Mouse (Mus musculus) frontal cortex, adult 2 months (tissue): ENCODE data around the gene Cdkn1c. TPM values are rescaled to one million over a fixed set of nuclear protein-coding genes. Genes with fewer than 3 reads are reported as not detected.

Source experiments
- DNase-seq, 2 experiments: peaks; one replicate each; pipeline ENCODE4 v3.0.0; 2022; ENCODE audit warnings: low spot score in 1 of 2; ENCODE audit errors: extremely low spot score in 1 of 2
- polyA plus RNA-seq: library from polyadenylated mRNA; depleted of rRNA; stranded (reverse); fragments of >200 nt; gene quantifications from 2 replicates; pipeline ENCODE4 v1.2.3, GENCODE M21; 2012

Gene Cdkn1c
- polyA plus RNA-seq, 1 experiment, result 10.3 TPM

- DNase-seq, result no peak
These were observed 14.0 kb upstream of the Cdkn1c start for GRCm38 (mm10) chr7:143474811-143475210.

GRCm38 (mm10) chr7:143473347-143474101, 12.7 kb upstream of the Cdkn1c start, which contains the start of gene Slc22a18:
Gene Slc22a18, plus strand, starts transcription at chr7:143473736.
- no peak for DNase-seq

GRCm38 (mm10) chr7:143469946-143470345, 9.1 kb upstream of the Cdkn1c start:
- DNase-seq, result peak in 1 of 2 experiments; percentile 82

GRCm38 (mm10) chr7:143467714-143468113, 6.9 kb upstream of the Cdkn1c start:
- DNase-seq, result no peak

- DNase-seq, result peak in 1 of 2 experiments; percentile 89
These were observed 5.3 kb upstream of the Cdkn1c start for GRCm38 (mm10) chr7:143466099-143466677.

- DNase-seq, result no peak
These were observed 4.1 kb upstream of the Cdkn1c start for GRCm38 (mm10) chr7:143464811-143465560.

GRCm38 (mm10) chr7:143463865-143464415, 3.1 kb upstream of the Cdkn1c start:
- peak in 1 of 2 experiments; percentile 78 for DNase-seq

GRCm38 (mm10) chr7:143462516-143462915, 1.7 kb upstream of the Cdkn1c start:
- DNase-seq, result no peak

GRCm38 (mm10) chr7:143461920-143462319, 1.1 kb upstream of the Cdkn1c start:
- no peak for DNase-seq

GRCm38 (mm10) chr7:143461294-143461870, 532 bp upstream of the Cdkn1c start:
- no peak for DNase-seq

GRCm38 (mm10) chr7:143460217-143460834, 524 bp downstream of the Cdkn1c start:
- DNase-seq, result no peak

GRCm38 (mm10) chr7:143459332-143460211, 1.3 kb downstream of the Cdkn1c start:
- DNase-seq, result no peak

- no peak for DNase-seq
These were observed 1.9 kb downstream of the Cdkn1c start for GRCm38 (mm10) chr7:143458963-143459331.

- DNase-seq, result no peak
These were observed 13.7 kb downstream of the Cdkn1c start for GRCm38 (mm10) chr7:143447130-143447529.

GRCm38 (mm10) chr7:143445651-143446460, 15.0 kb downstream of the Cdkn1c start:
- no peak for DNase-seq

- no peak for DNase-seq
These were observed 15.7 kb downstream of the Cdkn1c start for GRCm38 (mm10) chr7:143444955-143445648.

- no peak for DNase-seq
These were observed 16.3 kb downstream of the Cdkn1c start for GRCm38 (mm10) chr7:143444580-143444954.

- DNase-seq, result no peak
These were observed 21.9 kb downstream of the Cdkn1c start for GRCm38 (mm10) chr7:143438965-143439364.
